Mouse (Mus musculus) midbrain, postnatal 0 days (tissue): ENCODE data around the gene Map4k2. TPM values are rescaled to one million over a fixed set of nuclear protein-coding genes. Genes with fewer than 3 reads are reported as not detected.
A peak's percentile ranks its signal among the peaks of the same experiment; 100 is the strongest.
"Not testable (repeated sequence)": the region's sequence is repeated elsewhere in the genome, so short reads cannot be mapped to it uniquely, and the experiment has no call there.

Experiments
- ATAC-seq: fragments of 200-750 bp; cut with Nextera tagmentation; 2 replicates; pipeline ENCODE4 v1.8.0; 2017; ENCODE audit warnings: moderate number of reproducible peaks, mild to moderate bottlenecking, moderate TSS enrichment, moderate library complexity; ENCODE audit not compliant: low FRiP score
- DNase-seq: peaks from one replicate; pipeline ENCODE4 v3.0.0-alpha.2; 2015; ENCODE audit warnings: low spot score
- H3K27ac ChIP-seq: fragments of 300-500 bp; sonication (generic); 2 replicates; pipeline ENCODE4 v1.5.1; 2014; ENCODE audit warnings: low read depth, mild to moderate bottlenecking, low read length, mixed read lengths
- H3K27me3 ChIP-seq: fragments of 300-500 bp; sonication (generic); 2 replicates; pipeline ENCODE4 v1.6.1; 2014; ENCODE audit warnings: low read length, control low read depth, mixed read lengths; ENCODE audit not compliant: insufficient read depth
- H3K36me3 ChIP-seq: fragments of 300-500 bp; sonication (generic); 2 replicates; pipeline ENCODE4 v1.6.1; 2014; ENCODE audit warnings: low read length, control low read depth, mixed read lengths; ENCODE audit not compliant: insufficient read depth
- H3K4me1 ChIP-seq: fragments of 300-500 bp; sonication (generic); 2 replicates; pipeline ENCODE4 v1.6.1; 2014; ENCODE audit warnings: mild to moderate bottlenecking, control low read depth, antibody characterized with exemption, low read length, mixed read lengths; ENCODE audit not compliant: insufficient read depth
- H3K4me2 ChIP-seq: fragments of 300-500 bp; sonication (generic); 2 replicates; pipeline ENCODE4 v1.6.1; 2014; ENCODE audit warnings: low read depth, mild to moderate bottlenecking, low read length, mixed read lengths; ENCODE audit not compliant: poor library complexity, severe bottlenecking
- H3K4me3 ChIP-seq: fragments of 300-500 bp; sonication (generic); 2 replicates; pipeline ENCODE4 v1.5.1; 2014; ENCODE audit warnings: low read depth, mild to moderate bottlenecking, low read length, moderate library complexity
- H3K9ac ChIP-seq: fragments of 300-500 bp; sonication (generic); replicated peaks from 2 replicates; pipeline ENCODE4 v1.6.1; 2014; ENCODE audit warnings: mild to moderate bottlenecking, low read length, moderate library complexity, mixed read lengths; ENCODE audit not compliant: poor library complexity, severe bottlenecking
- H3K9me3 ChIP-seq: fragments of 300-500 bp; sonication (generic); 2 replicates; pipeline ENCODE4 v1.6.1; 2016; ENCODE audit warnings: low read length, control low read depth
- CTCF ChIP-seq: IDR thresholded peaks from 2 replicates; pipeline ENCODE4 v1.5.1; 2016; ENCODE audit warnings: antibody characterized with exemption, mild to moderate bottlenecking
- WGBS: fragments of 180-500 bp; shearing (Covaris S2); extraction: QIAGEN DNeasy Blood & Tissue Kit; methylation state at CpG from one replicate; pipeline ENCODE4 v1.1.7; 2014; 5-methylcytosine and 5-hydroxymethylcytosine counted together
- polyA plus RNA-seq: library from polyadenylated mRNA; unstranded; fragments of >200 nt; fragmentation: Nextera tagmentation; extraction: Ambion mirVana; gene quantifications from 2 replicates; pipeline ENCODE4 v1.2.1, GENCODE M21; 2015
- total RNA-seq: library from RNA; depleted of rRNA; stranded (reverse); fragments of >200 nt; gene quantifications from 2 replicates; pipeline ENCODE4 v1.2.3, GENCODE M21; 2014

Map4k2 gene
- total and polyA plus RNA-seq, 2 experiments from 2014 or later: 18.1 to 86.8 TPM

DNA sequence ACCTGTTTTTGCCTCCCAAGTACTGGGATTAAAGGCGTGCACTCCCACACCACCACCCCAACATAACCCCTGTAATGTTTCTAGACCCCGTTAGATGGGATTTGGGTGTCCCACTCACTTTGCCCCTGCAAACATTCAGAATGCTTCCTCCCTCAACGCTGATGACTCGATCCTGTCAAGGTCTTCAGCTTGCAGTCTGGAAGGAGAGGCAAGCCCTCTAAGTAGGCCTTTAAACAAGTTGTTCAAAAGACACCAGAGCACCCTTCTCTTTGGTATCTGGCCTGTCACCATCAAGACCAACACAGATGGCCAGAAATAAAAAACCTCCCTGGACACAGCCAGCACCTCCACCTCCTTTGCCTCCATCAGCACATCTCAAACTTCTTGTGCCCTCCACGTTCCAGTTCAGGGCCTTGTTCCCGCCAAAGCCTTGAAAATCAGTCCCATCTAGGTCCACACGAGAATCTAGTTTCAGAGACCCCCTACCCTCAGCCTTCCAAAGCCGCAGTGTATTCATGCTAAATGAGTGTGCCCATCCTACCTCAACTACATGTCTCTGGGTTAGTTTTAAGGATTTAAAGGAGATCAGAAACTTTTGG is 35.3 kb upstream of the Map4k2 start:
- H3K27me3 ChIP-seq: no peaks in the 10 kb centered on the region
- no peak for ATAC-seq
- peak overlapping the region; percentile 62; the same call in 1 of the 2 replicates for H3K9ac ChIP-seq
- DNase-seq: no peak
- H3K27ac ChIP-seq: no peak overlapping the region
- WGBS: 64% methylated on average over 8 of the region's 8 CpGs
- H3K9me3 ChIP-seq: no peaks in the 10 kb centered on the region
- H3K4me3 ChIP-seq: peak overlapping the region; percentile 45
- no peaks in the 10 kb centered on the region for H3K36me3 ChIP-seq
- no peaks in the 10 kb centered on the region for H3K4me1 ChIP-seq
- peak overlapping the region; percentile 59 for H3K4me2 ChIP-seq
- no peak for TF ChIP-seq CTCF

DNA sequence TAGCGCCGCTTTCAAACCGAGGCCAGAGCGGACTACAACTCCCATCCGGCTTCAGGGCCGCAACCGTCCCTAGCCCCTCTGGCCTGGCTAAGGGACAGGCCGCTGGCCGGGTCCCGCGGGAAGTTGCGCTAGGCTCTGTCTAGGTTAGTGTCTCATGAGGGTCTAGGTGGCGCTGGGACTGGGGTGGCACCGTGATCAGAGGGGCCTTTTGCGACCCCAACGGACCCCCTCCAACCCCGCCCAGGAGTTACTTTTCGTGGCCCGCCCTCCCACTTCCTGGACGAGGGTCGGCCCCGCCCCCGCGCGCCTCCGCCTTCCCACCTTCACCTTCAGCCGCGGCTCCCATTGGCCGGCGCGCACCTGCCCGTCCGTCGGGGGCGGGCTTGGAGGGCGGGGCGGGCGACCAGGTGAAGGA is 34.8 kb upstream of the Map4k2 start, which contains the start of gene Cdc42bpg:
Gene Cdc42bpg (plus strand): TSS at position 320 of the 415 bp plus-strand sequence.
- no peaks in the 10 kb centered on the region for H3K4me1 ChIP-seq
- no peaks in the 10 kb centered on the region for H3K9me3 ChIP-seq
- ATAC-seq: peak; percentile 53; the same call in 1 of the 2 replicates
- no peak for TF ChIP-seq CTCF
- H3K36me3 ChIP-seq: no peaks in the 10 kb centered on the region
- no peaks in the 10 kb centered on the region for H3K27me3 ChIP-seq
- H3K4me2 ChIP-seq: peak within 1 kb of the TSS; percentile 59
- peak; percentile 68 for DNase-seq
- H3K4me3 ChIP-seq: peak within 1 kb of the TSS; percentile 45
- peak within 1 kb of the TSS; percentile 62 for H3K9ac ChIP-seq
- under 1% methylated on average over 33 of the region's 38 CpGs for WGBS
- H3K27ac ChIP-seq: no peak within 1 kb of the TSS

DNA sequence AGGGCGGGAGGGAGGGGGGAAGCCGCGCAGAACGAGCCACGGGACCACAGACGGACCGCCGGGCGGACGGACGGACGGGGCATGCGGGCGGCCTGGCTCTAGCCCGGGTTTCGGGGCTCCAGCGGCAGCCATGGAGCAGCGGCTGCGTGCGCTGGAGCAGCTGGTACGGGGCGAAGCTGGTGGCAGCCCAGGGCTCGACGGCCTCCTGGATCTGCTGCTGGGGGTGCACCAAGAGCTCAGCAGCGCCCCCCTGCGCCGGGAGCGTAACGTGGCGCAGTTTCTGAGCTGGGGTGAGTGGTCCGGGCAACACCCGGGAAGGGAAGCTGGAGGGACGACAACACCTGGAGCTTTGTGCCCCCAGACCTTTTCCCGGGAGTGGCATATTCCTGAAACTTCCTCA is 34.3 kb upstream of the Map4k2 start:
- Histone ChIP-seq H3K9ac (peak overlapping the region; percentile 62), H3K27me3 (no peaks in the 10 kb centered on the region), H3K4me2 (peak overlapping the region; percentile 59), H3K9me3 (no peaks in the 10 kb centered on the region), H3K36me3 (no peaks in the 10 kb centered on the region), H3K4me3 (peak overlapping the region; percentile 45), H3K4me1 (no peaks in the 10 kb centered on the region), H3K27ac (no peak overlapping the region)
- DNase-seq (peak; percentile 60), ATAC-seq (0 out of 2 replicates have a peak, but pooled peaks have one; percentile 27)
- WGBS: under 1% methylated on average over 34 of the region's 34 CpGs
- peak; percentile 67 for TF ChIP-seq CTCF

DNA sequence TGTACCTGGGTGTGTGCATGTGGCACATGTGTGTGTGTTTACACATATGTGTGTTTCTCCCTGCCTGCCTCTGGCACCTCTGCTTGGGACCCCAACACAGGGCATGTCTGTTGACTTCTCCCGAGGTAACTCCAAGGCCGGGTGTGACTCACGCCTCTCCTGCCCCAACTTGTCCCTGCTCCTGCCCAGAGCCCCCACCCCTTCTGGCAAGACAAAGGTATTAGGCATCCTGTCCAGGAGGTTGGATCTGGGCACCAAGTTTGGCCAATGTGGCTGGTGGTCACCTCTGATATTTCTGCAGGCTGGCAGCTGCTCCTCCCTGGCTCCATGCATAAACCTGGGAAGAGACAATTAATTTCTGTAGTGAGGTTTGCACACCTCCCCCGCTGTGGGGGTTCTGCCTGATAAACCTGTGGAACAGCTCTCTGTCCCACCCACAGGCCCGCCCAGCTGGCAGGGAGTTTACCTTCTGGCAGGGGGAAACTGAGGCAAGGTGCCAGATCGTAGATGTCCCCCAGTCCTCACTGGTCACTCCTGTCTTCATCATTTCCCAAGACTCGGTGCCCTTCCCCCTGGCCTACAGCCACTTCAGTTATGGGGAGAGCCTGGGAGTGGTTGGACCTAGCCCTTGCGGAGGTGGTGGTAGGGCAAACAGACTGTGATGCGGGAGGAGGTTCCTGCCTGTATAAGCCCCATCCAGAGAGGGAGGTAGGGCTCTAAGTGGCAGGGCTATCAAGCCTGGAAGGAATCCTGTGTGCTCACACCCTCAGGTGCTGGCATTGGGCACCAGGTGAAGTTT is 33.0 kb upstream of the Map4k2 start:
- WGBS: 92% methylated on average over 9 of the region's 9 CpGs
- no peak for TF ChIP-seq CTCF
- H3K4me2 ChIP-seq: no peak overlapping the region

DNA sequence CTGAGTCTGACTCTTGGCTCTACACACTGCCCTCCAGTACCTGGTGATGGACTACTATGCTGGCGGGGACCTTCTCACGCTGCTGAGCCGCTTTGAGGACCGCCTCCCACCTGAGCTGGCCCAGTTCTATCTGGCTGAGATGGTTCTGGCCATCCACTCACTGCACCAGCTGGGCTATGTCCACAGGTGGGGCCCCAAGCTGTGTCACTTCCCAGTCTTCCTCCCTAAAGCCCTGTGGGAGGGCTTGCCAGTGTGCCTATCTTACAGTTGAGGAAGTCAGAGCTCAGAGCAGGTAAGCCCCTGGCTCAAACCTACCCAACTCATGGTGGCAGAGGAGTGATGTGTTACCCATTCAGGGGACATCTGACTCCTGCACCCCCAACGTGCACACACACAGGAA is 30.8 kb upstream of the Map4k2 start:
- no peak overlapping the region for H3K9ac ChIP-seq
- no peak for TF ChIP-seq CTCF
- peaks cover 5% of the 10 kb centered on the region; the same call in 1 of the 2 replicates for H3K36me3 ChIP-seq
- DNase-seq (no peak), ATAC-seq (no peak)
- whole genome bisulfite sequencing: 85% methylated on average over 5 of the region's 5 CpGs
- H3K9me3 ChIP-seq: no peaks in the 10 kb centered on the region
- no peak overlapping the region for H3K4me2 ChIP-seq
- no peaks in the 10 kb centered on the region for H3K4me1 ChIP-seq
- no peaks in the 10 kb centered on the region for H3K27me3 ChIP-seq
- H3K4me3 ChIP-seq: no peak overlapping the region
- H3K27ac ChIP-seq: no peak overlapping the region

More for the DNA sequence above, 33.0 kb upstream of the Map4k2 start:
- no peak overlapping the region for H3K27ac ChIP-seq
- peaks cover 5% of the 10 kb centered on the region; the same call in 1 of the 2 replicates for H3K36me3 ChIP-seq
- no peak for DNase-seq
- ATAC-seq: no peak
- no peaks in the 10 kb centered on the region for H3K4me1 ChIP-seq
- no peak overlapping the region for H3K4me3 ChIP-seq
- no peak overlapping the region for H3K9ac ChIP-seq
- H3K27me3 ChIP-seq: no peaks in the 10 kb centered on the region
- H3K9me3 ChIP-seq: no peaks in the 10 kb centered on the region

DNA sequence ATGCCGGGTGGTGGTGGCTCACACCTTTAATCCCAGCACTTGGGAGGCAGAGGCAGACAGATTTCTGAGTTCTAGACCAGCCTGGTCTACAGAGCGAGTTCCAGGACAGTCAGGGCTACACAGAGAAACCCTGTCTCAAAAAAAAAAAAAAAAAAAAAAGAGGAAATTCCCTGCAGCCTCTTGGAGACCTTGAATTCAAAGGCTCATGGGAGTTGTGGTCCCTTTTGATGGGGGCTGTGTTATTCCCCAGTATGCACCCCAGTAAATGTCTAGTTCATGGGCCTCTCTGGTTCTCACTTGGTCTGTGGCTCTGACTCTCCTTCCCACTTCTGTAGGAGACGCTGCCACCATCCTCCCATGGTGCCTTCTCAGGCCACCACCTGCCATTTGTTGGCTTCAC is 29.2 kb upstream of the Map4k2 start:
- not testable (repeated sequence) for H3K27me3 ChIP-seq, DNase-seq, H3K36me3 ChIP-seq, H3K9me3 ChIP-seq, H3K4me2 ChIP-seq, H3K4me1 ChIP-seq, H3K27ac ChIP-seq, H3K4me3 ChIP-seq, H3K9ac ChIP-seq, ATAC-seq
- 88% methylated on average over 3 of the region's 3 CpGs for WGBS
